Mouse (Mus musculus): ENCODE results near the gene Gm16513. TPM values are rescaled to one million over a fixed set of nuclear protein-coding genes. Genes with fewer than 3 reads are reported as not detected.

The Gm16513 gene
- polyA plus RNA-seq (2012; ENCODE audit: low replicate concordance), result 0.04 TPM in 1 of 2 replicates, not detected in the other

DNA sequence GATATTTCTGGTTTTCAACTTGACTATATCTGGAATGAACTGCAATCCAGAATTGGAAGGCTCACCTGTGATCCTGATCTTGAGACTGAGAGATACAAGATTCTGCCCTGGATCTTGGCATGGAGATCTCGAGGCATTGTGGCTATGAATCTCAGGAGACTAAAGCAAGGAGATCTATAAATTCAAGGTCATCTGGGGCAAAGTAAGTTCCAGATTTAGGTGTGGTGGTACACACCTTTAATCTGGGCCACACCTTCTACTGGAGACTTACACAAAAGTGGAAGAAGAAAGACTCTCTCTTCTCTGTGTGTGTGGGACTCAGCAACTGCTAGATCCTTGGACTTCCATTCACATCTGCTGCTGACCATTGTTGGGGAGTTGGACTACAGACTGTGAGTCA is at the start of gene Gm16513:
Gene Gm16513, plus strand, starts transcription at position 301 of the 400 bp plus-strand sequence.

Other genes starting within 250 kb of the Gm16513 start
- not detected in 2 replicates for gene Gm6367, start 194.0 kb upstream of the Gm16513 start, polyA plus RNA-seq (2012; ENCODE audit: low replicate concordance)
- not detected in 2 replicates for gene Gm7942, start 75.7 kb upstream of the Gm16513 start, polyA plus RNA-seq (2012; ENCODE audit: low replicate concordance)
- not detected in 2 replicates for gene Gm10424, start 90.1 kb downstream of the Gm16513 start, polyA plus RNA-seq (2012; ENCODE audit: low replicate concordance)
- gene Gm3259, start 123.3 kb downstream of the Gm16513 start, polyA plus RNA-seq (2012; ENCODE audit: low replicate concordance), result not detected in 2 replicates

All from hematopoietic multipotent progenitor cell, adult 10-12 weeks (in vitro differentiated cells).